Mouse (Mus musculus) ovary, postnatal 14 days (tissue): ENCODE measurements around the gene Tmem260.
A peak's percentile ranks its signal among the peaks of the same experiment; 100 is the strongest.

Experiments used
- DNase-seq: peaks from one replicate; pipeline ENCODE4 v3.0.0; 2022; ENCODE audit warnings: low spot score

Tmem260 gene

DNA sequence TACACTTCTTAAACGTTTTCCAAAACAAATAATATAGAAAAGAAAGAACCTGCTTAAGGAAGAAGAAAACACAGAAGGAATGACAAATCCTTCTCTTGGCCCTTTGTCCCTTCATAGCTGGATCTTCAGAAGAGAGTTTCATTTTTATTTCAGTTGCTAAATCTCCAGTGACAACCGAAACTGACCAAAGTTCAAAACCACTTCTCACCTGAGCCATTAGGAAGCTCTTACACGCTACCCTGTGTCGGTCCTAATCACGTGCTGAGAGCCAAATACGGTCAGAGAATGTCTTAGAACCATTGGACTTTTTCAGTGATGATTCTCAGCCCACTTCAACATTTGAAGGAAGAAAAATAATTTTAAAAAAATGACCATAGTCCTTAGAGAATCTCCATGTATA is 36.8 kb downstream of the Tmem260 start:
- DNase-seq, result no peak

DNA sequence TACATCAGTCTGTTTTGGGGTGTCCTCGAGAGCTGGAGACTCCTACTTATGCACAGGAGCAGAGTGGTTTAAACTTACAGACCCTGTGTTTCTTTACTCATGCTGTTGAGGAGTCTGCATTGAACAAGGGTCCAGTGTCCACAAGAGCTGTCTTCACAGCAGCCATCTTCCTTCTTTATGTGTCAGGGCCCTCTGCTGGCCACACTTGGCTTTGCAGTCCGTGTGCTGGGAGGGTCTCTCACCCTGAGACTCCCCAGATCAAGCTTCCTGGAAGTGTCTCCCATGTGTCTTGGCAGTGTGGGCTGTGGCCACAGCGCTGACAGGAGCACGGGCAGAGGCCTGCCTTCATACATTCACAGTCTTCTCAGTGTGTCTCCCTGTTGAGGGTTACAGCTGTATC is 48.0 kb downstream of the Tmem260 start:
- DNase-seq, result peak; percentile 8

DNA sequence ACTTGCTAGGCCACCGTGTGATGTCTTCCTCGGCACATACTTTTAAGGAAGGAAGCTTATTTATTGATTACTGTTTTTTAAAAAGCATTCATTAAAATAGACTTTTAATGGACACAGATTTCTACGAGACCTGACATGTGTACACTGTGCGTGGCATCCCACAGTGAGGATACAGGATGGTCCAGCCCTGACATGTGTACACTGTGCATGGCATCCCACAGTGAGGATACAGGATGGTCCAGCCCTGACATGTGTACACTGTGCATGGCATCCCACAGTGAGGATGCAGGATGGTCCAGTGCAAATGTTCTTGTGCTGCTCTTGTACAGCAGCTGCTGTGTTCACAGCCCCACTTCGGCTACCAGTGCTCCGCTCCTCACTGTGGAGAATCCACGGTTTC is 56.6 kb downstream of the Tmem260 start:
- no peak for DNase-seq

DNA sequence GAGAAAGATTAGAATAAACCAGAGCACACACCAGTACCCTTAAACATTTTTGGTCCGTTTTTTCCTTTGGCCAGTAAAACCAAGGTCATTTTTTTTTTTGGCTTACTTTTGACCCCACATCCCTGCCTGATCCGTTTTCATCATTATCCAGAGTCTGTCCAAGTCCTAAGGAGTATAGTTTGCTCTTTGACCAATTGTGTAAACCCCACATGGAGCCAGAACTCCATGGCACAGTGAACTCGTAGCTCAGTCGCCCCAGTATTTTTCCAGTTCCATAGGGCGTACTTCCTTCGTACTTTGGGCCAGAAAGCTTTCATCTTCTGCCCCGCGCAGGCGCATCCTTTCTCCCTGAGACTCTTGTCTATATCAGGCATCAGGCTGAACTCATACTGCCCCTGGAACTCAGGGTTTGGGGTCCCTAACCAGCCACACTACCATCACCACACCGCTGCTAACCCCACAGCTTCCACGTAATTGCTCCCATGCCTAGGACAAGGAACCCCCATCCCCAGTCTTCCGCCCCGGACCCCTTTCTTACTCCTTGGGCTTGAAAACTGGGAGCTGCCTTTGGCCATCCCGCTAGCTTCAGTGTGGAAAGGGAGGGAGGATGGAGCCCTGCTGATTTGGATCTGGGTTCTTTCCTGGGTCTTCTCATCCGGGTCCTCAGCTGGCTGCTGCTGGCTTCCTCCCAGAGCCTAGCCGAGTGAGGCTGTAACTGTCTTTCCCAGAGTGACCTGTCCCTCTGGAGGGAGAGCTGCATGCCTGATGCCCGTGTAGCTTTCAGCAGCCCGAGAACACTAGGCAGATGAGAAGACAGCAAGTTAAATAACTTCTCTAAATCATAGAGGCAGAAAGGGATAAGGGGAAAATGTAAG is 58.0 kb downstream of the Tmem260 start:
- no peak for DNase-seq

DNA sequence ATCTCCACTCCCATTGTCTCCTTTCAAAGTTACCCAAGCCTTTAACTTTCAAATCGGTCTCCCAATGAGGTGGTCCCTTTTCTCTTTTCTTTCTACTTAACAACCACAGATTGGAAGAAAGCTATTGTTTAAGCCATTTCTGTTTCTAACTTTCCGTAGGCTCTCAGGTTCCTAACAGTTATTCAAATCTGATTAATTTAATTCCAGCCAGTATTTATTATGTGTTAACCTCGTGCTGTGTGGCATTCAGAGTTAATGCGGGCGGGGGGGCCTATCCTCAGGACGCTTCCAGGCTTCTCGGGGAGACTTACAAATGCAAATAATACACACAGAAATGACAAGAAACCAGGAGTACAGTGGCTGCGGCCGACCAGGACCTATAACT is 58.6 kb downstream of the Tmem260 start:
- no peak for DNase-seq

DNA sequence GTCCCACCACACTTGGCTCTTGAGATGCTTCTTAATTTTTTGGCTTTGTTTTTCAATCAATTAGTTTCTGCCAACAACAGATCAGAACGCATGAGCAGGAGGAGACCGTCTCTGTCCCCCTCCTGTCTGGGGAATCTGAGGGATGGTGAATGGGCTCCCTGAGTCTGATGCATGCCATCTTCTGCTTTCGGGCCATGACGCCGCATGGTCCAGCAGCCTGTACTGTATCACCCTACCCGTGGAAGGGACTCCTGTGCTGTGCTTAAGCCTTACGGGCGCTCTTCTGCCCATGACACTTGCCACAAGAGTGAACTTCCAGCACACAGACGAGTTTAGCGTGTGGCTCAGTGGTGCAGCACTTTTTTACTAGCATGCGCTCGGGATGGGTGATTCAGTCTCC is 59.7 kb downstream of the Tmem260 start:
- no peak for DNase-seq

DNA sequence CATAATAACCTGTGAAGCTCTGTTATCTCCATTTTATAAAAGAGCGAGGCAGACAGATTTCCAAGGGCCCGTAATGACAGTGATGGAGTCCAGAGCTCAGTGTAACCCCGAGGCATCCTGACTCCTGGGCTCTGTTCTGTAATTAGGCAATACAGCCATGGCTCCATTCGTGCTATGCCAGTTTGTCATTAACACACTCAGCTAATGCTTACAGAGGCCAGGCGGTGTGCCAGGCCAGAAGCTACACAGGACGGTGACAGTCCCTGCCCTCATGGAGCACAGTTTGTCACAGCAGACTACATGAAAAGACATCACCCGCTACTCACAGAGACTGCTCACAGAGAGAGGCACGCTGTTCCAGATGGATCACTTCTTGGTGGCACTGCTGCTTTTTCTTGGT is 61.5 kb downstream of the Tmem260 start:
- no peak for DNase-seq

DNA sequence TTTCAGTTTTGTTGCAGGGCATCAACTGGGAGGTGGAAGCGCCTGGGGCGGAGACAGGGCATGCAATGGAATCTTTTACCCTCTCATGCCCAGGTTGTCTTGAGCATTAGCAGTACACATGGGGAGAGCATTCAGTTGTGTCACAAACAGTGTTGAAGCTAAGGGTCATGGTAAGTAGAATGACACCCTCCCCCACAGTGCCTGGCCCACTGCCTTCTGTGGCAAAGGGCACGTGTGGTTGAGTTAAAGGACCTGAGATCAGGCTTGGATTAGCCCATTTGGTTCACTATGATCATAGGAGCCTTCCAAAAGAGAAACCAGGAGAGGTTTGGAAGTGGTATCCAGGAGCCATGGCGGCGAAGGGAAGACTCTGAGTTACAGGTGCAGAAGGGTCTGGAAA is 63.2 kb downstream of the Tmem260 start:
- no peak for DNase-seq

DNA sequence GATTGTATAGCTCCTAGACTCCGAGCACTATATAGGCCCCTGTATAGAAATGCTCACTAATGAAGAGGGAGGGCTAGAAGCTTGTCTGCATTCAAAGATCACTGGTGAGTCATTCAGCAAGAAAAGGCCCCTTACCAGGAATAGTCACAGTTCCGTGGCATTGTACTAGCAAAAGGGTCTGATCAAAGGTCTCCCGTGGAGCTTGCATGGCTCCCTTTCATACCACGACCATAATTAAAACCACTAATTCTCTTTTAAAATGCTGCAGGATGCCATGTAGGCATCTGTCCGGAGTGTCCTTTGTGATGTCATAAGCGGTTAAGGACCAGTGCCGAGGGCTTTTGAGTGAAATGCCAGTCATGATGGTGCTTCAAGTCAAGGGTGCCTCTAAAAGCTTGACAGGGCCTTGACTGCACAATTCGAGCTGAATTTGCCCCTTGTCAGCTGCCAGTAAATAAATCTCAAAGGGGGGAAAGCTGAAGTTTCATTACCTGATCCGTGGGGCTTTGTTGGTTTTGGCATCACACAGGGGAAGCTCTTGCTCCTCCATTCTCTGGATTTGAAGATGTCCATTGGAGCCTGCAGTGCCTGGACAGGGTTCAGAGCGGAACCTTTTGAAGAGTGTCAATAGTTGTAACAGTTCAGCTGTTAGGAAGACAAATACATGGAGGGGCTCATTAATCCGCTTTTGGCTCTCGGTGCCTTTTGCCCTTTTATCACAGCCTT is 67.3 kb downstream of the Tmem260 start:
- no peak for DNase-seq

DNA sequence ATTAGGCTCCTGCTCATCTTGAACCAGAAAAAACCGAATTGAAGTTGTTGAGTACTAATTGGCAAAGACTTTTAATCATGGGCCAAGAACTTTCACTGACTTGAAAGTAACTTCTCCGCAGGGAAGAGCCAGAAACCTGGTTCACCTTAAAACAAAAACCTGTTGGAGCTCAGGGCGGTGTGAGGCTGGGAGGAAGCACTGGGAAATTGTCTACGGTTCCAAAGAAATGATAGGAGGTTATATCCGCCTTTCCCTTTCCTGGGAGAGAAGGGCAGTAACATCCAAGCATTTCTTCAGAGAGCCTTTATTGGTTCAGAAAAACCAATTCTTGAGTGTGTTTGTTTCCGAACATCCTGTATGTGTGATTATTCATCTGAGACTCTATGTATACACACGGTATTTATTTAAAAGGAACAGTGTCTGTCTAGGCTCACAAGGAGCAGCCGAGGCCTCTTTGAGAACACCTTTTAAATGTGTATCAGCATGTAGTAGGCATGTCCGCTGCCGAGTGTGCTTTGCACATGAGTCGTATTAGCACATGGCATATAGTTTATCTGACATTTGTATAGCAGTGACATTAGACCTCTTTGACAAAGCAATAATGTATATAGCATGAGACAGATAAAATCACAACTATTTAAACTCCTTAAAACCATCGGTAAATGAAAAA is 68.0 kb downstream of the Tmem260 start:
- no peak for DNase-seq

DNA sequence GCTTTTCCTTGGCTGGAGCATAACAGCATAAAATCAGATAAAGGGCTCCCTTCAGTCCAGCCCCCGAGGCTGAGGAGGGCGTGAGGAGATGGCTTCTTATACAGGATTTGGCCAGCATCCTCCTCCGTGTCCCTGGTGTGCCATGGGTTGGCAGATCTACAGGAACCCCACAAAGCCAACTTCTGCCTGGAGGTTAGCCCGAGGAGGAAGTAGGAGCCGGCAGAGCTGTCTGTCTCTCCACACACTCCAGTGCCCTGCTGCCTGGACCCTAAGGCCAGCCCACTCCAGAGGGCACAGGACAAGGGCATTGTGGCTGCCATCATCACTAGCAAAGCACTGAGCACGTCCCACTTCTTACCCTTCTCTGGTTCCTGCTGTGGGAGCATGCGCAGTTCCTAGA is 68.7 kb downstream of the Tmem260 start:
- DNase-seq, result no peak

DNA sequence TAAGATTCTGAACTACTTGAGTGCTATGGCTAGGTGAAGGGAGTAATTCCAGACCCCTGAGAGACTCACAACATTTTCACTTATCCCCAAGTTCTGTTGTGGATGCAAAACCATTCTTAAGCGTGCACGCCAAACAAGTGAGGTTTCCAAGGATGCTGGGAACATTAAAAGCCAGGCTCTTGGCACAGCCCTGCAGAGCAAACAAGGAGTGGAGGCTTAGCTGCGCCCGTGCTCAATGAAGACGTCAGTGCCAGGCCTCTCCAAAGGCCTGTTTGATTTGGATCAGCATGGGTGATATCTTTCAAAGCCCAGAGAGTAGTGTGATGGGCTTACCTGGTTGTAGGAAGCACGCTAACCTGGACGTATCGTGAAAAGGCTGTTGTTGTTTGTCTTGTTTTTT is 69.6 kb downstream of the Tmem260 start:
- no peak for DNase-seq

DNA sequence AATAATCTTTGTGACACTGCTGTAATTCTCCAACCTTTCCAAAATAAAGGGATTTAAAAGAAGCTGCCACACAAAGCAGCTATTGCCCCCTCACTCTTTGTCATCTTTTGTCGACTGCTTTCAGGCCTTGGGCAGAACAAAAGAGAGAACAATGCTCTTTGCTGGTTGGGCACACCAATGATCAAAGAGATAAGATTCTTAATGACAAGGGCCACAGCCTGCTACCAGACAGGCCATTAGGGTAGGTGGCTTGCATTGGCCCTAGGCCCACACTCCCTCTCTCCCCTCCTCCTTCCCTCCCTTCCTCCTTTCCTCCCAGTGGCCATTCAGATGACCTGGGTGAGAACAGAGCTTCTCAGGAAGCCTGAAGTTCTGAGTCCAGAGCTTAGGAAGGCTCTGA is 77.4 kb downstream of the Tmem260 start:
- no peak for DNase-seq

DNA sequence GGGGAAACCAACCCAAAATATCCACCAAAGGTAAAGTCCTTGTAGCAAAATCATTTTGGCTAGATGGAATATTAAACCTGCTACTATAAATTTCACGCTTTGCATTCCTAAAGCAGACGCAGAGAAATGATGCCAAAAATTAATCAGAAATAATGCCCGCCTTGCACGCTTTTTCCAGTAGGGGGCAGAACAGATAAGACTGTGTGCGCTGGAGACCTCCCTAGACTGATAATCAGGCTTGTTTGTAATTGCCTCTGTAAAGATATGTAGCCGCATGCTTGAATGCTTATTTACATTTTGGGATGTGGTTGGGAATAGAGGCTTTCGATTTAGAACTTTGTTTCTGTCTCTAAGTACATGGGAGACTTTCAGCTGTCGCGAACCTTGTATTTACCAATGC is 78.2 kb downstream of the Tmem260 start:
- peak; percentile 17 for DNase-seq

DNA sequence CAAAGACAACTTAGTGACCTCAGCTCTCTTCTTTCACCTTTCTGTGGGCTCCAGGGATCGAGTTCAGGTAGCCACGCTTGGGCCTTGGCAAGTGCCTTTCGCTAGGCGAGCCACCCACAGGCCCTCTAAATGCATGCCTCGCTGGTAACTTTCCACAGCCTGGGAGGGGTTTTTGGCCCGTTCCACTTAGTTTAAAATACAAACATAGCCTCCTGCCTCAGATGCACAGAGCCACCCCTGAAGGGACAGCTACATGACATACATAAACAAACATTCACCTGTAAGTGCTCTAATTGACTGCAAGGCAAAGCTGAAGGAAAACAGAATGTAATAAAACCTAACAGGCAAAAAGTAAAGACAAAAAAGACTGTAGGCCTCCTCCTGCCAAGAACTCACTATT is 79.1 kb downstream of the Tmem260 start:
- DNase-seq, result no peak

DNA sequence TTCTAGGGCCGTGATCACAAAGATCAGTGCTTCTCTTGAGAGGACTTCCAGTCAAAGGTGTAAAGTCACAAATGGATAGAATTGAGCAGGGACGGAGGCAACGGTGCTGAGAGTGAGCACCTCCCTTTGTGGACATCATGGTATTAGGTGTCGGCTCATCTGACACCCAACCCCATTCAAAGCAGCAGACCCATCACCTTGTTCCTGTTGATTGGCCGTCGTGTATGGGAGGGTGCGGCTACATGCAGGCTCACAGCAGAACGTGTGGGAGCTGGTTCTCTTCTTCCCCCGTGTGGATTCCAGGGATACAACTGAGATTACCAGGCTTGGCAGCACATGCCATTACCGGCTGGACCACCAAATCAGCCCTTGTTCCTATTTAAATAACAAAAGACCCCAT is 84.7 kb downstream of the Tmem260 start:
- no peak for DNase-seq

DNA sequence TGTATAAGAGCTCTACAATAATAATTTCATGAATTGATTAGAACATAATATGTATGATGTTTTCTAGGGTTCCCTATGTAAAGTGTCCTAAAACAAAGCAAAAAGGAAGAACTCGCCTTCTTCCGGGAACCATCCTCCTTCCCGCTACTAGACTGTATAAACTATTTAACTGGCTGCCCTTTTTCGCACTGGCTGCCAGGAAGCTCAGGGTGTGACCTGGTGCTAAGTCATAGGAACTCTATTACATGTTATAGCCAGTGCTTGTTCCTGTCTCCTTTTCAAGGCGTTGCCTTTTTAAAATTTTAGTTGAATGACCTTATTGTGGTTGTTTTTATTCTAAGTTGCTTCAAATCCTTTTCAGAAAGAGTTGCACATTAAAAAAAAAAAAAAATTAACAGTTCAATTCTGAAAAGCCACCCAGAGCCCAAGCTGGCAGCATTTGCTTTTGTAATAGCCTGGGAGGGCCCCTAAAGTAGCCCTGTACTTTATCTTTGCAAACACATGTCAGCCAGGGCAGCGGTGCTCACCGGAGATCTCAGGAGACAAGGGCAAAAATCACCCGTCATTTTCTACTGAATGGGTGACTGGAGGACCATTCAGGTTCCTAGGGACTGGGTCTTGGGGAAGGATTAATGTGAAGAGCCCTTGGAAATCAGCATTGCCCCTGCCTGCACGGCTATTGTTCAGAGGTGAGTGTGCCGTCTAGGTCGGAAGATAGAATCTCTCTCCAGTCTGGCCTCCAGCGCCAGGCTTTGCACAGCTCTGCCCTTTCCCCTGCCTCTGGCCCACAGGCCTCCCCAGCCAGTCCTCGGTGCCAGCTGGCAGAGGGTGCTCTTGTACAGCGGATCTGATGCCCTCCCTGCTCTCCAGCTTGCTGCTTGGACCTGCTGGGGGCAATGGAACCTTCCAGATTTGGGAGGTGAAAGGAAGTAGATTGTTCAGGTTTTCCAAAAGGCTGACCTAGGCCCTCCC is 92.2 kb downstream of the Tmem260 start:
- DNase-seq, result no peak

DNA sequence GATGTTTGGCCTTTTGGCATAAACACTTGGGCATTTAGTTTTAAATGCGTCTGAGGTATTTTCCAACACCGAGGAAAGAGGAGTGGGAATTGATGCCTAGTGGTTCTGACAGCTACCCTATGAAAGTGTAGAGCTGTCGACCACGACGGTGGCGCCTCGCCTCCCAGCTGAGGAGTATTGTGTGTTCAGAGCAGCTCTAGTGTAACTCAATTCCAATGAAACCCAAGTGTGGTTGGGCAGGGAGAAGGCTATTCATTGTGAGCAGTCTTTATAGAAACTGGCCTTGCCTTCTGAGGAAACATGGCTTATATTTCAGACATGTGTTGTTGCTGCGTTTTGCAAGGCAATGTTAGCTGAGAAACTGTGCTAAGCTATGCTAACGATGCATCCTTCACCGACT is 99.2 kb downstream of the Tmem260 start:
- no peak for DNase-seq

DNA sequence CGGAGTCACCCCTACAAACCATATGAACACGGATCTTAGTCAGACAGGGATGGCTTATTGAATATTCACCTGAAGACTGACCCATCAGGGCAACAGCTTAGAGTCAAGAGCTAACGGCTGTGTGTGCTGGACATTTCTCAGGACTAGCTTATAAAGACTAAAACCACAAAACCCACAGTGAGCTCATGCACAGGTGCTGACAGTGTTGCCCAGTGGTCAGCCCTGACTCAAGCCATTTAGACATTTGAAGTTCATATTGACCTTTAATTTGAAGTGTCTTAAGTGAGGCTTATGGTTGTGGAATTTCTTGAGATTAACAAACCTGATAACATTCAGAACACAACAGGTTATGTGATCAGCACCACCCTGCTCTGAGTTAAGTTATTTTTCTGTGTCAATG is 100.1 kb downstream of the Tmem260 start:
- no peak for DNase-seq

DNA sequence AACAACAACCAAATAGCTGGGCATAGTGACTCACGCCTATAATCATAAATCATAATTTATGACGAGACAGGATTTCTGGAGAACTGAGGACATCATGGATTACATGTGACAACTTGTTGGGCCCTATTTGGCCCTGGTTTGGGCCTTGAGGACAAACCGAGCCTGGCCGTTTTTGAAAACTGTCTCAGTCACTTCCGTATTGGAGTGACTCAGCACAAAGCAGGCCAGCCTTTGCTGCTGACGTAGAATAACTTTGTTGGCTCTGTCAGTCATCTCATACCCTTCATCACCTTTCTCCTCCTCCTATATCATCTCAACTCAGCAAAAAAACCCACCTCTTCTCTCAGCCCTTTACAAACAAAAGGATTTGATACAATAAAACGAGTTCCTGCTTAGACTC is 103.8 kb downstream of the Tmem260 start:
- DNase-seq, result no peak

DNA sequence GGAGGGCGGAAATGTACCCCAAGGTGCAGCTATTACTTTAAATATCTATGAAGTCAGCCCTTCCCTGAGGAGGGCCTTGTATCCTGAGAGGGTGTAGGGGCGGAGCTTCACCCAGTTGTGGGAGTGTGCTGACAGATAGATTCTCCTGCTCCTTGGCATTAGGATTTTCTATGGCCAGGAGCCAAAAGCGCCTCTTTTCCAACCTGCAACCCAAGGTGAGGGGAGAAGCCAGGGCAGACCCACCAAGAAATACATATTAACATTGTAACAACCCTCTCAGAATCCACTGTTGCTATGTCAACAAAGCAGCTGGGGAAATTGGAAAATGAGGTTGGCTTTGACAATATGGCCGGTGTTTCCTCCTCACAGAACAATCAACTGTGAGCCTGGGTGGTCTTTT is 107.3 kb downstream of the Tmem260 start:
- DNase-seq, result no peak

DNA sequence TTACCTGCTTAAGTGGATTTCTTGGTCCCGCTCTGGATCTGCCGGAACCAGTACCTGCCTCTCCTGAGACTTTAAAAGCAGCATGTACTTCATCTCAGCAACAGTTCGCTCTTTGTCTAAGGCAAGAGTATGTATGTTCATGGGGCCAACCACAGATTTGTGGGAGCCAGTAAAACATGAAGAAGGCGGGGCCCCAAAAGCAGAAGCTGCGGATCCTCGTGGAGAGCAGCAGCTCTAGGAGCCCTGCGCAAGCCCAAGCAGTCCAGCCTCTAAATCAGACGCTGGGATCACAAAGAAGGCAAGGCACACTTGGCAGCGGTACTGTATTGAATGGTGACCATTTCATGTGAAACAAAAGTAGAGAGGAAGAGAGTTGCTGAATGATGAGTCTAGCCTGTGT is 107.8 kb downstream of the Tmem260 start:
- no peak for DNase-seq
